Mouse (Mus musculus) spleen, adult 2 months (tissue): ENCODE measurements around the gene Nhsl2.

Source experiments
- CTCF ChIP-seq: fragments of 200-500 bp; IDR thresholded peaks from 2 replicates; pipeline ENCODE4 v1.5.1; 2011; ENCODE audit warnings: mild to moderate bottlenecking, inconsistent platforms; ENCODE audit not compliant: insufficient read depth, insufficient read length, insufficient replicate concordance; ENCODE audit errors: extremely low read depth
- POLR2A ChIP-seq: fragments of 200-500 bp; IDR thresholded peaks from 2 replicates; pipeline ENCODE4 v1.6.1; 2011; ENCODE audit warnings: low read depth, low read length, inconsistent platforms

- TF ChIP-seq CTCF (no peak), POLR2A (no peak)
Measured at GRCm38 (mm10) chrX:101819163-101819562, 30.0 kb upstream of the Nhsl2 start.
